Mouse (Mus musculus) CH12.LX (cell line): Measurements from ENCODE around the gene Col5a1.

ENCODE experiments used
- CTCF ChIP-seq, 2 experiments: IDR thresholded peaks in 1 of 2; conservative IDR thresholded peaks in 1 of 2; 2 replicates each; pipeline ENCODE4 v1.5.1; 2011 to 2012; ENCODE audit warnings: low read depth in 2 of 2, low read length in 2 of 2, improper control_type of control experiment in 1 of 2, inconsistent platforms in 1 of 2, mild to moderate bottlenecking in 1 of 2, moderate library complexity in 1 of 2
- E2F4 ChIP-seq: IDR thresholded peaks from 2 replicates; pipeline ENCODE4 v1.6.1; 2011; ENCODE audit warnings: low read depth, low read length, improper control_type of control experiment; ENCODE audit not compliant: insufficient replicate concordance
- EP300 ChIP-seq: IDR thresholded peaks from 2 replicates; pipeline ENCODE4 v1.6.1; 2011; ENCODE audit warnings: low read length, improper control_type of control experiment
- HCFC1 ChIP-seq: IDR thresholded peaks from 2 replicates; pipeline ENCODE4 v1.6.1; 2012; ENCODE audit warnings: low read depth, mild to moderate bottlenecking, inconsistent platforms, low read length, improper control_type of control experiment
- JUND ChIP-seq: conservative IDR thresholded peaks from 2 replicates; pipeline ENCODE4 v1.6.1; 2011; ENCODE audit warnings: low read depth, low read length, improper control_type of control experiment
- MAX ChIP-seq: IDR thresholded peaks from 2 replicates; pipeline ENCODE4 v1.6.1; 2011; ENCODE audit warnings: low read length, improper control_type of control experiment
- MAZ ChIP-seq: IDR thresholded peaks from 2 replicates; pipeline ENCODE4 v1.6.1; 2012; ENCODE audit warnings: low read depth, mild to moderate bottlenecking, inconsistent platforms, low read length, improper control_type of control experiment, moderate library complexity
- MEF2A ChIP-seq: IDR thresholded peaks from 2 replicates; pipeline ENCODE4 v1.6.1; 2014; ENCODE audit warnings: low read depth, mild to moderate bottlenecking, inconsistent platforms, low read length, improper control_type of control experiment, borderline replicate concordance
- MYC ChIP-seq: IDR thresholded peaks from 2 replicates; pipeline ENCODE4 v1.6.1; 2011; ENCODE audit warnings: low read depth, mild to moderate bottlenecking, improper control_type of control experiment, low read length
- NRF1 ChIP-seq: IDR thresholded peaks from 2 replicates; pipeline ENCODE4 v1.6.1; 2014; ENCODE audit warnings: low read depth, mild to moderate bottlenecking, inconsistent platforms, low read length, improper control_type of control experiment, moderate library complexity
- POLR2A ChIP-seq: IDR thresholded peaks from 2 replicates; pipeline ENCODE4 v1.6.1; 2011; ENCODE audit warnings: low read depth, mild to moderate bottlenecking, improper control_type of control experiment, low read length
- RCOR1 ChIP-seq: conservative IDR thresholded peaks from 2 replicates; pipeline ENCODE4 v1.6.1; 2012; ENCODE audit warnings: low read depth, mild to moderate bottlenecking, inconsistent platforms, low read length, improper control_type of control experiment
- SMC3 ChIP-seq: IDR thresholded peaks from 2 replicates; pipeline ENCODE4 v1.6.1; 2011; ENCODE audit warnings: low read depth, low read length, improper control_type of control experiment
- ZNF384 ChIP-seq: IDR thresholded peaks from 2 replicates; pipeline ENCODE4 v1.6.1; 2012; ENCODE audit warnings: low read depth, low read length, improper control_type of control experiment, inconsistent platforms

- TF ChIP-seq RCOR1 (no peak), E2F4 (no peak), MEF2A (no peak), CTCF (conservative IDR thresholded peaks at IDR 0.05 in 1 of 2, IDR thresholded peaks at IDR 0.05 in 1 of 2; ENCODE audit: low read depth in 2 of 2, low read length in 2 of 2) (no peak), MAX (no peak), POLR2A (no peak), MAZ (no peak), EP300 (no peak), SMC3 (no peak), HCFC1 (no peak), ZNF384 (no peak), JUND (no peak), MYC (no peak), NRF1 (no peak)
Observed at GRCm38 (mm10) chr2:27939433-27939832, 53.2 kb downstream of the Col5a1 start.
